Mouse (Mus musculus): ENCODE measurements at regions not wholly inside any gene's neighbourhood (a gene's known extent, or its start where the extent isn't known, plus 50 kb on each side); places are given as distances from the start of the nearest gene placed in this dataset.

DNA sequence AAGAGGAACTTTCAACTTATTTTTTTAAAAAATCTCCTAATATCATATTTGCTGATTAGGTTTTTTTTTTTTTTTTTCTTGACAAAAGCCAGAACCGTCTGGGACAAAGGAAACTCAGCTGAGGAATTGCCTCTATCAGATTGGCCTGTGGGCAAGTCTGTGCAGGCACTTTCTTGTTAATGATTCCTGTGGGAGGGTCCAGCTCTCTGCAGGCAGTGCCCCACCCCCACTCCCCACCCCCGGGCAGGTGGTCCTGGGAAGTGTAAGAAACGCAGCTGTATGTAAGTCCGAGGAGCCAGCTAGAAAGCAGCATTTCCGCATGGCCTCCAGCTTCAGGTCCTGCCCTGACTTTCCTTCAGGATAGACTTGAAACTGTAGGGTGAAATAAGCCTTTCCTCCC lies 377.7 kb downstream of the Sox2 start:
- DNase-seq (ENCODE audit: low spot score in 2 of 2): no peak

DNA sequence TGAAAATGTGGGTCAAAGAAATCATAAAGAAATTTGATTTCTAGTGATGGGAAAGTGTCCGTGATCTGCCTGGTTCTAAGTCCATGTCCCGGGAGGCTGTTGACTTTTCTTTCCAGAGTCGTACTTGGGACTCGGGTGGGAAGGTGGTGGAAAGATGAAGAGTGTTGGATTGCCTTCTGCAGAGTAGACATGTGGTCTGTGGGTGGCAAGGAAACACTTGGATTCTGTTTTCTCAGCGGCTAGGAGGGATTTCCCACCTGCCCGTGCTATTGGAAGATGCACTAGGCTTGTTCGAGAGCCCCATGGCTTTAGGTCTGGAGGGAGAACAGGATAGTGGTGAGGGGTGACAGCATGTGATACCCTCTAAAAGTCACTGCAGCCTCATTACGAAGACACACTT lies 379.7 kb downstream of the Sox2 start:
- peak; percentile 34 to 45 for DNase-seq (ENCODE audit: low spot score in 2 of 2)

DNA sequence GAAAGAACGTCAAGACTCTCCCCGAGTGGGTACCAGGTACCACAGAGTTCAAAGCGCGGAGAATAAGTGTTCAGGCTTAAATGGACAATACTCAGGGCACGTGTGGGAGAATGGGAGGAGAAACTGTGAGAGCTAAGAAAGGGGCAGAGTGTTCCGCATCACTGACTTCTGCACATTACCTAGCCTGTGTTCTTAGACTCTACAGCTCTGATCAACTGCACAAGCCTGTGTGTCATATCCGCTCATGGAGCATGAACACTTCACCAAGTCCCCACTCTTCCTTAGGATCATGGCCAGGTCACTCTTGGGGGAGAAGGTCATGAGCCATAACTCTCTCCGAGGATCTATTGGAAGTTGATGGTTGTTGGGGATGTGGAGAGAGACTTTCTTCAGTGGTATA lies 383.4 kb downstream of the Sox2 start:
- DNase-seq (ENCODE audit: low spot score in 2 of 2): no peak

DNA sequence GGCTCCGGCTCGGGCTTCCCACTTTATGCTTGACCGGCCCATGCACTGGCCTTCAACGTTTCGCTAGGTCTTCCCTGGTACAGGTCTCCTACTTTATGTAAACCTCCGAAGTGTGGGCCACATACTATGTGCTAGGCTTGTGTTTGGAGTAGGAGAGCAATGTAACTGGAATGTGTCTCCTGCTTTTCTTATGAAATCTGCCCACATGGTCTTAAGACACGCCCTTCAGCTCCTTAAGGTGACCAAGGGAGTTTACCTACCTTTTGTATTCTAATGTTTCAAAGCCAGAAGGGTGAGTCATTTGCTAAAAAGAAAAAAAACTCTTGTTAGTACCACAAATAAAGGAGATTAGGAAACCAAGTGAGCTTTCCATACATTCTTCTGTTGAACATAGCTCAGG lies 385.0 kb downstream of the Sox2 start:
- no peak for DNase-seq (ENCODE audit: low spot score in 2 of 2)

DNA sequence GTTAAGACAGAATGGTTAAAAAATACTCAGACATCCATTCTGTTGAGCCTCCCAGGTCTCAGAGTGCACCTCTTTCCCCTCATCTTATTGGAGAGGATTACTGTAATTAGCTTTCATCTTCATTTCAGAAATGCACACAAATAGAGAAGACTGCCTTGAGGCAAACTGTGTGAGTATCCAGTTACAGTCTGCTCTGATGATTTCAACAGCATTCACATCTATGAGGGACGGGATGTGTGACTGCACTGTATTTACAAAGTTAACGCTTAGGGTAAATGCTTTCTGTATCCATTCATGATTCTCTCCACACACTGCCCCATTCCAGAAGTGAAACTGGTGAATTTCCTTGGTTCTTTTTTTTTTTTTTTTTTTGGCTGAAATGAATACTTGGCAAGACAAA lies 393.5 kb downstream of the Sox2 start:
- DNase-seq (ENCODE audit: low spot score in 2 of 2): no peak

DNA sequence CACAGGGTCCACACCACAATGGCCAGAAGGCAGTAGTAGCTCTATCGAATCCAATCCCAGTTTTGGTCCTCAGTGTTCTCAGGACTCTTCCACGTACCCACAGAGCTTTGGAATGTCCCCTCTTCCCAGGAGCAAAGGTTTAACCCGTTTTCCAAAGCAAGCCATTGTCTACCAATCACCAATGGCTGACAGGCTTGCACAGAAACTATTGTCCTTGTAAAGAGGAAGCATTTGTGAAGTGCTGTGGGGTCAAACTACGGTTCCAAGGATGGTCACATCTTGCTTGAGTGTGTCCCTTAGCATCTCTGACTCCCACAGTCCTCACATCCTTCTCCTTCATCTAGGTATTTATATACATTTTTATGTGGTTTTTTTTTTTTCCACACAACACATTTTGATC lies 409.2 kb downstream of the Sox2 start:
- no peak for DNase-seq (ENCODE audit: low spot score in 2 of 2)

DNA sequence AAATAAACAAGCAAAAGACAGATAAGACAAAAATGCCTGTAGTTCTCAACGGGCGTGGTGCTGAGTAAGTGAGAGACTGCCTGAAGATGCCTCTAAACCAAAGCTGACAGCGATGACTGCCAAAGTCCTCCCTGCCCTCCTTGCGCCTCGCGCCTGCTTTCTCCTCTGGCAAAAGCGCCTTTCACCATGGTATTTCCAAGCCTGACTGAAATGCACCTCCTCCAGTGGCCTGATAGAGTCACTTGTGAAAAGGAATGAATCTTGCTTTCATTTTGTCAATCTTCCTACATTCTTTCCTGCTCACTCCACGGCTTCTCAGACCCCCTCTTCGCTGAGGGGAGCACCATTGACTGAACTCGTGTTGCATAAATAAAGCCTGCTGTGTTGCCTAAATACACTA lies 409.8 kb downstream of the Sox2 start:
- no peak for DNase-seq (ENCODE audit: low spot score in 2 of 2)

DNA sequence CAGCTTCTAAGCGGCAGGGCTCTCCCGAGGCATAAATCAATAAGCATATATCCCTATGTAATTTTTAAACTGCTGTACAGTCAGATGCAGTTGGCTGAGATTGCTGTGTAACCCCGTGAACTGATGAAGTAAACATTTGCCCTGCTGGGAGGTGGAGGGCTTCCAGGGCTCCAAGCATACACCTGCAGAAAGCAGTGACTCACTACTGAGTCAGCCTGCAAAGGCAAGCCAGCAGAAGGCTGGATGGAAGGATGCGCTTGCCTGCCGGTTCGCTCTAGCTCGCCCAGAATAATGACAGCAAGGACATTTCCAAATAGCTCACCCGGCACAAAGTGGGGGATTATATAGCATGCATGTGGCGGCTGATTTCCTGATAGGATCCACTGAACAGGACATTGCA lies 416.6 kb downstream of the Sox2 start:
- DNase-seq (ENCODE audit: low spot score in 2 of 2): peak; percentile 62 to 63

DNA sequence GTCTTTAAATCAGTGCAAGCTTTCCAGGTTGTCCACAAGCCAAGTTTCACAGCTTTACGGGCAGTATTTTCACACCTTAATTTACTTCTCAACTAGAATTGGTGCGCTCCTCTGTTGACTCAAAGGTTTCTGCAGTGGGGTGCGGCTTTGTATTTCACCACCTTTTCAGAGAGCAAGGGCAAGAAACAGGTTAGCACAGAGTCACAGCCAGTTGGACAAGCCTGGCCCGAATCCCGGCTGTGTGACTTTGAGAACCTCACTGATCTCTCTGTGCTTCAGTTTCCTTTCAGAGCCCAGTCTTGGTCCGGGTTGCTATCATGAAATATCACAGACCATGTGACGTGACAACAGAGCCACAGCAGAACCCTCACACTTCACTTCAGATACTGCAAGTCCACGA lies 418.4 kb downstream of the Sox2 start:
- DNase-seq (ENCODE audit: low spot score in 2 of 2): no peak

DNA sequence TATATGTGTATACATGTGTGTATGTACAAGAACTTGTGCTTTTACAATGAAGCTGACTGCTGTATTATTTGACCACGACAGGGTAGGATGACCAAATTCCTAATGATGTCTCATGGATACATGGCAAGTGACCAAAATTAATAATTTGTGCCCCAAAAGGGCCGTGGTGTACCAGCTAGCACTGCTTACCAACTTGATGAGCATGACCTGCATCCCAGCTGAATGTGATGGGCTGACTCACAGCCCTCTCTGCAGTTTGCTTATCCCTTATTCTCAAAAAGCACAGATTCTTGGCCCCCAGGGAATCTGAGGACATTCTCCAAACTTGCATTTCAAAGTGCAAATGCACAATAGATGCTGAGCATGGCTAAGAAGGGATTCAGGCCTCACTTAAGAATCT lies 420.8 kb downstream of the Sox2 start:
- no peak for DNase-seq (ENCODE audit: low spot score in 2 of 2)

DNA sequence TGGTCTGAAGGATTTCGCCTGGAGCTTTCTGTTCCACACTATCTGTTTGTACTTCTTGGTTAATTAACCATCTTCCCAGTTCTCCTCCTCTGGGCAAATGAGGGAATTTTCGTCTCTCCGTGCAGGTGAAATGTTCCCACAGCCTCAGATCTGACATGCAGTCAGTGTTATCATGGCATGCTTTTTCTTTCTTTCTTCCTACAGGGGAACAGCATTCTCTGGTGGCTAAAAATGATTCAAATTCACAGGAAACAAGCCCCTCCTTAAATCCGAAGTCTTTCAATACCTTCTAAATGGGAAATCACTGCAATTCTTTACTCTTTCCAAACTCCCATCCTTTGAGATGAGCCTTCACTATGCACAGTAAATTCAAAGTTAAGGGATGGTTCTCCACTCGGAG lies 429.7 kb downstream of the Sox2 start:
- DNase-seq (ENCODE audit: low spot score in 2 of 2): no peak

DNA sequence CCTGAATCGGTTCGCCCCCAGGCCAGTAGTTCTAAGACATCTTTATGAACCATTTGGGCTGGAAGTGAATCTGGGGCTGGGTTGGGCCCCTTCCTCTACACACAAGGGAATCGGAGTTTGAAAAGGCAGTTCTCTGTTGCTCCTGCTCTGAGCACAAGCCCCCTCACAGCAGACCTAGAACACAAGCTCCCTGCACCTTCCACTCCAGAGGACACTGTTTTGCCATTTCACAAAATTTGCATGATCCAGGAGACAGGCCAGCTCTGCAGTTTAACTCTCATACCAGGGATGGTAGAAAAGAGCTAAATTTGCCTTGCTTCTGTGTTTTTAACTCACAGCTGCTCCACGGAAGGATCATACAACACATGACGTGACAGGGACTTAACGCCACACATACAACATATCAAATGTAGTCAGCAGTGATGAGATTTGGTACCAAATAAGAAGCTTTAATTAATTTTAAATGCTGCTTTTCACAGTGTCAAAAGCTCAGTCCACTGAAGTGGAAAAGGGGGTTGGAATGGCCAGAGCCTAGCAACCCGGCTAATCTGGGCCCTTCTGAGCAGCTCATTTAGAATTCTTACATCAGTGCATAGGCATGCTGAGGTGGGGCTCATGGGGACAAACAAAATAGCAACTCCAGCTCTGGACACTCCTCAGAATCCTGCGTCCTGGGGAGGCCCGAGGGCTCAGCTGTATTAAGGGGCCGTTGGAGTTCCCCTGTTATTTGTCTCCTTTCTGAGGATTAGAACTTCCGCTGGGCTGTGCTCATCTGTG lies 434.1 kb downstream of the Sox2 start:
- DNase-seq (ENCODE audit: low spot score in 2 of 2): no peak

DNA sequence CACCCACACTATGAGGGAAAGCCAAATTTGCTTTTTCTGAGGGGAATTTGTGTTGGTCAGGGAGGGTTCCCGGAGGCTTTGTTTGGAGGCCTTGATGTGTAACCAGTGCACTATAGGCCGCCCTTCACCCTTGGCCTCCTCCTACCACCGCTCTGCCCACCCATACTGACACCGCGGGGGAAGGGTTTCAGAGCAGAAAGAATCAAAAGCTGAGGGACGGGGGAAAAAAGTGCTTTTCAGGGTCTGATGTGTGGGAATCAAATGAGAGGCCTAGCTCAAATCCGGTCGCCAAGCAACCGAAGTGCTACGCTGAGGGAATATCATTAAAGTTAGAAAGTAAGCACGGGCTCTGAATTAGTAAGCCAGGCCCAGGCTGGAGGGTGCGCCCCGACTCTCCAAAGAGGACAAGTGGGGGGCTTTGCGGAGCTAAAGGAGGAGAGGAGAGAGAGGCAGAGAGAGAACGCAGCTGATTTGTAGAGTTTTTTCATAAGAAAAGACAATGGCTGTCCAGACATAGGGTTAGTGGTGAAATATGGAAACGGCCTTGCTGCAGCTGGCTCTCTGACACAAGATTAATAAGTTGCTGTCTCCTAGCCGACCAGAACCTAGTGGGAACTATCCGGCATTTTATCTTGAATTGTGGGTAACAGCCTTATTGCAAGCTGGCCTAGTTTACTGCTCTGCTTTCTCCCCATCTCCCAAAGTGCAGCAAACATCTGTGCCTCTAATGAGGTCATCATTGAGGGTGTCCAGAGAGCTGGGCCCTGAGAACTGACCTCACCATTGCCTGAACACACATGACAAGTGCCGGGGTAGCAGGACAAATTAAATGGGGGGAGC lies 438.3 kb downstream of the Sox2 start:
- DNase-seq (ENCODE audit: low spot score in 2 of 2): peak; percentile 48 to 75

DNA sequence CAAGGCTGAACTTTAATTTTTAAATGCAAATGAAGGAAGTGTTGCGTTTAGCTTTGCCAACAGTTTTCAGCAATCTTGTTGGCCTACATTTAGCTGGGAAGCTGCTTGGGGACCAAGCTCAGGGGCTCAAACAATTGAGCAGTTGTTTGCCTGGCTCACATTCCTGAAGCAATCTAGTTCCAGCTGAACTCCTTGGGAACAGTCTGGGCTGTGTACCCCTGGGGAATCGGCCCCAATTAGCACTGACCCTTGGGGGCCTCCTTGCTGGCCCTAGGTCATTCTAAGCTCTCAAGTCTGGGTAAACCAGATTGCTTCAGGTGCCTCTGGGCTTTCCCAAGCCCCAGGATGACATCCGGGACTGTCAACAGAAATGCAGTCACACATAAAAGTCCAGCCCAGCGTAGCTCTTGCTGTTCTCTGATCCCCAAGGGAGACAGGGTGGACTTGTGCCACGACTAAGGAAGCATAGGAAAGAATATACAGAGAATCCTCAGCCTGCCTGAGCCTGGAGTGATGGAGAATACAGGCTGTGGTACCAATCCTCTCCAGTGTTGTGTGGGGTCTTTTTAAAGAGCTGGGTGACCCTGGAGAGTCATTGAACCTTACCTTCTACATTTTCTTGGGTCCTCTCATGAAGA lies 440.4 kb downstream of the Sox2 start:
- DNase-seq (ENCODE audit: low spot score in 2 of 2): peak; percentile 10 to 25

DNA sequence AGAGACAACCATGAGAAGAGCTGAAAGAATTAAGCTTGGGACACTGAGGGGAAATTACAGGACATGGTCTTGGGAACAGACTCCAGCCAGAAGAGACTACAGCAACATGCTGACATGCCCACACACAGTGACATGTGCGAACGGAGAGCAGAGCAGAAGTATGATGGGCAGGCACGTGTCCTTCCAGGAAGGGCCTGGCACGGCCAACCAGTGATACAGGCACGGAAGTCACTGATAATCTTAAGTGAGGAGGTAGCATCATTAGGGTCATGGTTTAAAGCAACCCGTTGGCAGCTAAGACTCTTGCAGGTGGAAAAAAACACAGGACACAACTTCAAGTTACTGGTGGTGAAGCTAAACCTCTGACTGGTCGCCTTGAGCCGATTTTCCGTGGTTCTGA lies 442.8 kb downstream of the Sox2 start:
- no peak for DNase-seq (ENCODE audit: low spot score in 2 of 2)

DNA sequence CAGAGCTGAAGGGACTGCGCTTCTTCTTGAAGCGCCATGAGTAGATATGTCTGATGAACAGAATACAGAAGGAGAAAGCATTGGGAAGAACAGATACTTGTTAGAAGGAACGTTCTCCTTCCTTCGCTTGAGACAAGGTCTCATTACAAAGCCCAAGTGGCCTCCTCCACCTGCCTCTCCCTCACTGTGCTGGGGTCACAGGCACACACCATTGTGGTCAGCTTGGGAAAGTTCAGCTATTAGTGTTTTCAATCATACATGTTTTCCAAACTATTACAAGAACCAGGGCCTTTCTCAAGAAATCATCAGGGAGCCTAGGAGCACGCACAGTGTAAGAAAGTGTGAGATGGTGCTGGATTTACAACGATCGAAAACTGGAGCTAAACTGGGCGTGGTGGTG lies 445.0 kb downstream of the Sox2 start:
- DNase-seq (ENCODE audit: low spot score in 2 of 2): no peak

DNA sequence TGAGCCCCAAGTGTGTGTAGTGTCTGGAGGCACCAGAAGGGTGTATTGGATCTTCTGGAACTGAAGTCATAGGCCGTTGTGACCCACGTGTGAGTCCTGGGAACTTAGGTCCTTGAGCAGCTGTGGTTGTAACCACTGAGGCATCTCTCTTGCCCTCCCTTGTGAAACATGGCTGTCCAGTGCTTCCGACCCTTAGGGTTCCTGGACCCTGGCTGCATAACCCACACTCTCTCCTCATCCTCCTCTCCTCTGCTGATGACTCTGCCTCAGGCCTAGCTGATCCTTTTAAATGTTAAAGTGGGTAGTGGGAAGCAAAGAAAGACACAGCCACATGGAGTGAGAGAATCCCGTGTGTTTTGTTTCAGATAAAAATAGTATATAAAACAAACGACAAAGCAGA lies 446.2 kb downstream of the Sox2 start:
- no peak for DNase-seq (ENCODE audit: low spot score in 2 of 2)

DNA sequence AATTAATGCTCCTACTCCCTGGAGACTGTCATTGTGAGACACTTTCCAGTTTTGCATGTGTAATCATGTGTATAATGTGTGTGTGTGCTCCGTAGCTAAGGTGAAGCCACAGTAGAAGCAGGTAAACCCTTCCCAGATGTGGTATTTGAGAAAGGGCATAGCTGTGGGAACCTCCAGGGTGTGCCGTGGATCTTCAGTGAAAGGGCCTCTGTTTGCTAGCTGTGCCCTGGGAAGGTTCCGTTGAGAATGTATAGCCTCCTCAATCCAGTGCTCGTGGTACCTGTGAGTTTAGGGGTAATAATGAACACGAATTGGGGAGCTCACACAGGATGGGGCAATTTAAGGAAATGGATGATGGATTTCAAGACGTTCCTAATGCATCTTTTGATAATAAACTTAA lies 447.6 kb downstream of the Sox2 start:
- no peak for DNase-seq (ENCODE audit: low spot score in 2 of 2)

DNA sequence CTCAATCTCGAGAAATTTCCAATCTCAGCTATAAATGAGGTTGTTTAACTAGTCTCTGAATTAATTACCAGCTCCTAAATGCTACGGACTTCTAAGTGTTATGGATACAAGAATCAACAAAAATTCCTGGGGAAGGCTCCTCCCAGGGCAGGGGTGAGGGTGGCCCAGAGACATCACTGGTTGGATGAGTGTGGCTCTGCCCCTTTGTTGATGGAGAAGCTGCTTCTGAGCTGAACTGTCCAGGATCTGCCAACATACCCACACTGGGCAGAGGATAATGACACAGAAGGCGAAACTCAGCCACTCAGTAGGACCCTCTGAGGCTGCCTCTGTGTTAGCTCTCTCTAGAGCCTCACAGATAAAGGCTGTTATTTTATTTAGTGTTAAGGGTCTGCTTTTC lies 449.0 kb downstream of the Sox2 start:
- no peak for DNase-seq (ENCODE audit: low spot score in 2 of 2)

DNA sequence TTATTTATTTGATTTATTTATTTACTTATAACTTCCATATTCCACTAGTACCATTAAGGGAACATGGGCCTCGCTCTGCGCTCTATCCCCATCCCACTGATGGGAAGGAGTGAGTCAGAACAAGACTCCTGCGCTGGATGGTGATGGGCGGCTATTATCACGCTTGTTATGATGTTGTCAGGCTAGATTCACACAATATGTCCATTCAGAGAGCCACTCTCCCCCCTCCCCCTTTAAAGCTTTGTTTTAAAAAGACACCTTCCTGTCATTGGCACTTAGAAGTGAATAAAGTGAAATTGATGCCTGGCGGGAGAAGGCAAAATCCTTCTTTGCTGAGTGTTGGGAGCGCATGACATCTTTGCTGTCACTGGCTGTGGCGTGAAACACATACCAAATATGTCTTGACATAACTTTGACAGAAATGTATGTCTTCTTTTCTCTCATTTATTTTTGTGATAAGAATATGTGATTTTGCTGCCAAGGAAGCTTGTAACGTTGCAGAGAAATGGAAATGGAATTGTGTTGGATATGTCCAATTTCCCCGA lies 449.7 kb downstream of the Sox2 start:
- DNase-seq (ENCODE audit: low spot score in 2 of 2): no peak

DNA sequence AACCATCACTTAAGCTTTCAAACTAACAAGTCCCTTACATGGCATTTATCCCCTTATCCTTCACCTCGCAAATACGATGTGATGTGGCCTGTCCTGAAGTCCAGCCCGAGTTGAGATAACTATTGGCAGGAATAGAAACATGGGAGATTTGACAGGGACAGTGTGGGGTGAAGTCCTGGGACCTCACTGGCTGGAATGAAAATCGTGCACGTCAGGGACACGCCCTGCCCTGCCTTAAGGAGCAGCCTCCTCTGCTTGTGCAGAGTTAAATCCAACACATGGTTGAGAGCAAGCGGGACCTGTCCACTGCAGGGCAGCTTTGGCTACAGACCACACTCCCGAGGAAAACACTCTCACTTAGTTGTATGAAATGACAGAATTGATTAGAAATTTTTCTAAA lies 451.1 kb downstream of the Sox2 start:
- no peak for DNase-seq (ENCODE audit: low spot score in 2 of 2)

DNA sequence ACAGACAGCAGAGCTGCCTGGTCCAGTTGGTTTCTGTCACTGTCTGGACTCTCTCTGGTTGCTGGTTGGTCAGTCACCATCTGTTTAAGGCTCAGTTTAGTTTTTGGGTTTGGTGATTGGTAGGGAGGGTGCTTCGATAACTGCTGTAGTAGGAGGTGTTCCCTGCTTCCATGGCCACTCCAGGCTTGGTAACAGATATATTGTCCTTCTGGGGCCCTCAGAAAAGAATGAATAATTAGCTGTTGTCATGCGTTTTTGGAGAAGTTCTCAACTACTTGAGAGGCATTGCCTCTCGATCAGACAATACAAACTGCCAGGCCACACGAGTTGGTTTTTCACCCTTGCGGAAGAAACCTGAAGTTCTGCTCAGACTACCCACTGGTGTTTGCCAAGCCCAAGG lies 451.7 kb downstream of the Sox2 start:
- DNase-seq (ENCODE audit: low spot score in 2 of 2): no peak

Data from right cerebral cortex, adult 2 months (tissue).